Mouse (Mus musculus) embryonic facial prominence, embryonic 13.5 days (tissue): ENCODE measurements around the gene 1110017D15Rik. TPM values are rescaled to one million over a fixed set of nuclear protein-coding genes. Genes with fewer than 3 reads are reported as not detected.

ENCODE experiments used
- ATAC-seq: fragments of 200-750 bp; cut with Nextera tagmentation; 2 replicates; pipeline ENCODE4 v1.8.0; 2017; ENCODE audit warnings: low read depth; ENCODE audit not compliant: insufficient number of reproducible peaks, insufficient read depth, low FRiP score, low TSS enrichment
- H3K27ac ChIP-seq: fragments of 300-500 bp; sonication (generic); 2 replicates; pipeline ENCODE4 v1.5.1; 2015; ENCODE audit warnings: moderate library complexity, mild to moderate bottlenecking, inconsistent platforms
- H3K27me3 ChIP-seq: fragments of 300-500 bp; sonication (generic); 2 replicates; pipeline ENCODE4 v1.6.1; 2015; ENCODE audit warnings: mild to moderate bottlenecking, inconsistent platforms
- H3K36me3 ChIP-seq: fragments of 300-500 bp; sonication (generic); 2 replicates; pipeline ENCODE4 v1.6.1; 2015; ENCODE audit warnings: mild to moderate bottlenecking, inconsistent platforms
- H3K4me1 ChIP-seq: fragments of 300-500 bp; sonication (generic); 2 replicates; pipeline ENCODE4 v1.6.1; 2015; ENCODE audit warnings: inconsistent platforms
- H3K4me2 ChIP-seq: fragments of 300-500 bp; sonication (generic); 2 replicates; pipeline ENCODE4 v1.6.1; 2015; ENCODE audit warnings: moderate library complexity, mild to moderate bottlenecking, inconsistent platforms
- H3K4me3 ChIP-seq: fragments of 300-500 bp; sonication (generic); 2 replicates; pipeline ENCODE4 v1.5.1; 2015; ENCODE audit warnings: mild to moderate bottlenecking, inconsistent platforms
- H3K9ac ChIP-seq: fragments of 300-500 bp; sonication (generic); 2 replicates; pipeline ENCODE4 v1.6.1; 2015; ENCODE audit warnings: mild to moderate bottlenecking, inconsistent platforms
- H3K9me3 ChIP-seq: fragments of 300-500 bp; sonication (generic); 2 replicates; pipeline ENCODE4 v1.6.1; 2016; ENCODE audit warnings: inconsistent platforms
- WGBS: fragments of 180-500 bp; shearing (Covaris S2); methylation state at CpG from one replicate; pipeline ENCODE4 v1.1.7; 2015; ENCODE audit warnings: mixed read lengths; 5-methylcytosine and 5-hydroxymethylcytosine counted together
- polyA plus RNA-seq: library from polyadenylated mRNA; unstranded; fragments of >200 nt; fragmentation: Nextera tagmentation; extraction: Ambion mirVana; gene quantifications from 2 replicates; pipeline ENCODE4 v1.2.1, GENCODE M21; 2015

The 1110017D15Rik gene
- 3.2 and 5.7 TPM in 2 replicates for polyA plus RNA-seq

- ATAC-seq = no peak
- no peaks in the 10 kb centered on the region for H3K36me3 ChIP-seq
- no peaks in the 10 kb centered on the region for H3K9me3 ChIP-seq
- no peak within 1 kb of the TSS for H3K9ac ChIP-seq
- no peak within 1 kb of the TSS for H3K27ac ChIP-seq
- H3K4me3 ChIP-seq = no peak within 1 kb of the TSS
- peaks cover 17% of the 10 kb centered on the region for H3K4me1 ChIP-seq
- H3K4me2 ChIP-seq = no peak within 1 kb of the TSS
- H3K27me3 ChIP-seq = peaks cover 6% of the 10 kb centered on the region; the same call in 1 of the 2 replicates
- WGBS = 81% methylated on average over 2 of the region's 2 CpGs
Observed at GRCm38 (mm10) chr4:41517233-41517632, at the start of gene 1110017D15Rik. 1110017D15Rik (minus strand) TSS chr4:41517333.

DNA sequence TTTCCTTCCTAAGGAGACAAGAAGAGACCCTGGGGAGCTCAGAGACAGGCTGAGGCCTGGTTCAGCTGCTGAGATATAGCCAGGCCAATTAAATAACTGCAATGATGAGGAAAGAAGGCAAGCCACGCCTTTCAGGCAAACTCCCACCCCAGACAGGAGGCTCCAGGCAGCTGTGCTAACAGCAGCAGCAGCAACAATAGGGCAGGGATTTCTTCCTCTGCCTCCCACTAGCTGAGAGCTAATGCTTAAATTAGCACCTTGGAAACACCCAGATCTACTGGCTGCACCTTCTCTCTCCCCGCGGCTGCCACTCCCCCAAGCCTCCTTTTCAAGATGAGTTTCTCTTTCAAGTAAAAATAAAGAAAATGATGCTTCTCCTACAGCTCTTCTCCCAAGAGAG lies 49.0 kb upstream of the 1110017D15Rik start:
- peaks cover 23% of the 10 kb centered on the region for H3K4me1 ChIP-seq
- no peak overlapping the region for H3K4me3 ChIP-seq
- no peak for ATAC-seq
- H3K36me3 ChIP-seq = no peaks in the 10 kb centered on the region
- no peaks in the 10 kb centered on the region for H3K9me3 ChIP-seq
- no peak overlapping the region for H3K4me2 ChIP-seq
- peaks cover 32% of the 10 kb centered on the region for H3K27me3 ChIP-seq
- no peak overlapping the region for H3K27ac ChIP-seq
- H3K9ac ChIP-seq = no peak overlapping the region
- 10% methylated on average over 3 of the region's 3 CpGs for WGBS

GRCm38 (mm10) chr4:41563297-41563696 lies 46.2 kb upstream of the 1110017D15Rik start:
- no peak overlapping the region for H3K4me2 ChIP-seq
- no peak for ATAC-seq
- no peak overlapping the region for H3K4me3 ChIP-seq
- H3K9me3 ChIP-seq = no peaks in the 10 kb centered on the region
- H3K9ac ChIP-seq = no peak overlapping the region
- H3K4me1 ChIP-seq = peaks cover 14% of the 10 kb centered on the region
- WGBS = 85% methylated on average over 5 of the region's 5 CpGs
- H3K36me3 ChIP-seq = no peaks in the 10 kb centered on the region
- H3K27me3 ChIP-seq = peaks cover 20% of the 10 kb centered on the region
- H3K27ac ChIP-seq = no peak overlapping the region

DNA sequence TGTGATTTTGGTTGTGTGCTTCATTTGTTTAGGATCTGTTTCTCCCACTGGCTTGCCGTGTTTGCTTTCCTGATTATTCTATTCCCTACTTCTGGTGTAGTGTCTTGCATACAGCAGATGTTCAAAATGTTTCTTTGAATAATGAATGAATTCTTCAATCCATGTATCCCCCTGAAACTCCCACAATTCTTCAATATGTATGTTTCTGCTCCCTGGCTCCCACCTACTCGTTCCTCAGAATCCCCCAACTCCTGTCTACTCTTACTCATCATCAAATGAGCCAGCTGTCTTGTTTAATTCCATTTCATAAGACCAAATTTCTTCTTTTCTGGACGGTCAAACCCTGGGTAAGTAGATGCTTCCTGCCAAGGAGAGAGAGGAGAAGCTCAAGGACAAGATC lies 40.0 kb upstream of the 1110017D15Rik start:
- H3K27ac ChIP-seq = no peak overlapping the region
- peaks cover 34% of the 10 kb centered on the region for H3K4me1 ChIP-seq
- no peaks in the 10 kb centered on the region for H3K9me3 ChIP-seq
- no peak for ATAC-seq
- H3K9ac ChIP-seq = no peak overlapping the region
- peaks cover 7% of the 10 kb centered on the region for H3K27me3 ChIP-seq
- H3K36me3 ChIP-seq = no peaks in the 10 kb centered on the region
- WGBS = 72% methylated on average over 3 of the region's 3 CpGs
- H3K4me3 ChIP-seq = no peak overlapping the region
- H3K4me2 ChIP-seq = no peak overlapping the region

DNA sequence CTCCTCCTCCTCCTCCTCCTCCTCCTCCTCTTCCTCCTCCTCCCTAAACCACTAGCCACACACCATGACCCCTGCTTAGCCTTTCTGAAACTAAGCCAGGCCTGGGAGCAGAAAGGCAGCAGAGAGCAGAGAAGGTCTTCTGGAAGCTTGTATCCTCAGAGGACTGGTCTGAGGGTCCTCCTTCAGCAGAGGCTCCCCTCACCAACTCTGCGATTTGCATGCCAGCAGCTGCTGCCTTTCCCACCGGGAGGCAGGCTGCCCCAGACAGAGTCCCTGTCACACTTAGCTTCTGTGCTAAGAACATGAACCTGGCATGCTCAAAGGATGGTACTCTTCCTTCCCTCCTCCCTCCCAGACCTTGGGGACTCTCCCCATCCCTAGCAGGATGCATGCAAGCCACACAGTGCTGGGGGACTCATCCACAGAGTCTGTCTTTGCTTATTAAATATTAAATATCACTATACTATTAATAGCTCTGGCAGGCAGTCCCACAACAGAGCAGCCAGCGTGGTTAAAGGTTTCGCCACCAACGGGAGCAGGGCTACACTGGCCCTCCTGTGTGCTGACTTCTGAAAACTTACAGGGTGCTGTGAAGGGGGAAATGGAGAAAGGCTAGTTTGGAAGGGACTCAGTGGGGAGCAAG lies 39.3 kb upstream of the 1110017D15Rik start:
- Histone ChIP-seq H3K4me2 (no peak overlapping the region), H3K9me3 (no peaks in the 10 kb centered on the region), H3K27me3 (peaks cover 7% of the 10 kb centered on the region), H3K9ac (0 out of 2 replicates have a peak overlapping the region, but pooled peaks have one; percentile 27), H3K36me3 (no peaks in the 10 kb centered on the region), H3K27ac (no peak overlapping the region), H3K4me1 (peaks cover 34% of the 10 kb centered on the region), H3K4me3 (no peak overlapping the region)
- WGBS = 48% methylated on average over 5 of the region's 5 CpGs
- no peak for ATAC-seq

GRCm38 (mm10) chr4:41554994-41555663 lies 38.0 kb upstream of the 1110017D15Rik start:
- Histone ChIP-seq H3K27me3 (peaks cover 7% of the 10 kb centered on the region), H3K4me3 (no peak overlapping the region), H3K4me2 (no peak overlapping the region), H3K36me3 (no peaks in the 10 kb centered on the region), H3K4me1 (peaks cover 34% of the 10 kb centered on the region), H3K9ac (0 out of 2 replicates have a peak overlapping the region, but pooled peaks have one; percentile 27), H3K9me3 (no peaks in the 10 kb centered on the region), H3K27ac (no peak overlapping the region)
- ATAC-seq = no peak
- 66% methylated on average over 14 of the region's 14 CpGs for WGBS

- H3K27me3 ChIP-seq = peaks cover 6% of the 10 kb centered on the region
- no peak for ATAC-seq
- H3K9ac ChIP-seq = no peak overlapping the region
- H3K4me3 ChIP-seq = no peak overlapping the region
- H3K9me3 ChIP-seq = no peaks in the 10 kb centered on the region
- no peaks in the 10 kb centered on the region for H3K36me3 ChIP-seq
- H3K27ac ChIP-seq = no peak overlapping the region
- H3K4me2 ChIP-seq = no peak overlapping the region
- 47% methylated on average over 11 of the region's 11 CpGs for WGBS
- H3K4me1 ChIP-seq = peaks cover 34% of the 10 kb centered on the region
Observed at GRCm38 (mm10) chr4:41553116-41553515, 36.0 kb upstream of the 1110017D15Rik start.

GRCm38 (mm10) chr4:41552529-41552928 lies 35.4 kb upstream of the 1110017D15Rik start:
- Histone ChIP-seq H3K4me1 (peaks cover 34% of the 10 kb centered on the region), H3K9ac (no peak overlapping the region), H3K9me3 (no peaks in the 10 kb centered on the region), H3K4me2 (no peak overlapping the region), H3K27me3 (peaks cover 5% of the 10 kb centered on the region), H3K36me3 (no peaks in the 10 kb centered on the region), H3K27ac (no peak overlapping the region), H3K4me3 (no peak overlapping the region)
- no peak for ATAC-seq
- WGBS = 16% methylated on average over 6 of the region's 6 CpGs

- Histone ChIP-seq H3K4me2 (no peak overlapping the region), H3K36me3 (no peaks in the 10 kb centered on the region), H3K9me3 (no peaks in the 10 kb centered on the region), H3K9ac (no peak overlapping the region), H3K27me3 (peaks cover 2% of the 10 kb centered on the region; the same call in 1 of the 2 replicates), H3K27ac (no peak overlapping the region), H3K4me1 (peaks cover 17% of the 10 kb centered on the region), H3K4me3 (no peak overlapping the region)
- ATAC-seq = no peak
- WGBS = 76% methylated on average over 1 of the region's 1 CpGs
Observed at GRCm38 (mm10) chr4:41547086-41547485, 30.0 kb upstream of the 1110017D15Rik start.

DNA sequence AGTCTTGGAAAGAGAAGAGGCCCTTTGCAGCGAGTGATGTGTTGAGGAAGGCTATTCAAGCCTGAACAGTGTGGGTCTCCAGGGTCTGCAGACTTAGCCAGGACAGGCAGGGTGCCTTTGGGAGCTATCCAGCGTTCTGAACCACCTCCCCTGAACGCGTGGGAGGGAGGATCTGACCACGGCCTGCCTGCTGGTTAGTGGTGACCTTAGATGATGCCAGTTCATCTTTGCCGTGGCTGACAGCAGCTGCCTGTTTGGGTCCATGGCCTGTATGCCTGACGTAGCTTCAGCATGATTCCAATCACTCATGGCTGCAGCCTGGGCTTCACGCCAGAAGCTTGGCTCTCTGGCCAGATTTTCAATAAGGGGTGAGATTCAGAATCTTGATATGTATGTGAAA lies 28.9 kb upstream of the 1110017D15Rik start:
- peaks cover 2% of the 10 kb centered on the region; the same call in 1 of the 2 replicates for H3K27me3 ChIP-seq
- H3K4me3 ChIP-seq = no peak overlapping the region
- 17% methylated on average over 8 of the region's 8 CpGs for WGBS
- no peaks in the 10 kb centered on the region for H3K36me3 ChIP-seq
- no peak overlapping the region for H3K4me2 ChIP-seq
- no peak for ATAC-seq
- no peaks in the 10 kb centered on the region for H3K9me3 ChIP-seq
- no peak overlapping the region for H3K27ac ChIP-seq
- peaks cover 21% of the 10 kb centered on the region for H3K4me1 ChIP-seq
- no peak overlapping the region for H3K9ac ChIP-seq

DNA sequence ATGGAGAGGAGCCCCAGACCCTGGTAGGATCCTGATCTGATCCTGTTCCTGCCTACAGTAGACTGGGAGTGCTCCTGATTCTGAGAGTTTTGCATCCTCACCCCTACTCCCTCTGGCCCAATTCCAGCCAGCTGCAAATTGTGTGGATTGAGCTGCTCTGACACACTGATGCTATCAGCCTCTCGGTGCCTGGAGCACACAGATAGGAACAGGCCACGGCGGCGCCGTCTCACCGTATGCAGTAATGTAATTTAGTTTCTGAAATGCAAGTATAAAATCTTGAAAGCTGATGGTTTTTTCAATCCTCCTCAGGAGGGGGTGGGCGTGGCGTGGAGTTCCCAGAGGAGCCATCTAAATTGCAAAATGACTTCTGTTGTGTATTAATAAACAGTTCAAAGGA lies 25.0 kb upstream of the 1110017D15Rik start:
- 41% methylated on average over 8 of the region's 8 CpGs for WGBS
- Histone ChIP-seq H3K9me3 (no peaks in the 10 kb centered on the region), H3K9ac (no peak overlapping the region)

DNA sequence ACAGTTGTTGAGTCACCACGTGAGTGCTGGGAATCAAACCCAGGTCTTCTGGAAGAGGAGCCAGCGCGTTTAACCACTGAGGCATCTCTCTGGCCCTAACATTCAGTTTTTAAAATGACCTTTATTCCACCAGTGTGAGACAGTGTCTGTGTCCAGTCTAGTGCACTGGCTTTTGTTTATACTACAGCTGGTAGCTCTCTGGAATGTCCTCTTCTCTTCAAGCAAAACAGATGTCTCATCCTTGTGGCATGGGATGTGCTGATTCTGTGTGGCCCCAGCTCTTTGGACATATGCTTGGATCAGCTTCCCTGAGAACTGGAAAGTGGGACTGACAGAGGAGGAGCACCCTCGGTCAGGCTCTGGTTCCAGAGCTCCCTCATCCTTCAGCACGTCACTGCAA lies 17.7 kb upstream of the 1110017D15Rik start:
- H3K4me2 ChIP-seq = no peak overlapping the region
- H3K4me1 ChIP-seq = peaks cover 2% of the 10 kb centered on the region; the same call in 1 of the 2 replicates
- H3K9ac ChIP-seq = no peak overlapping the region
- no peak overlapping the region for H3K27ac ChIP-seq
- H3K36me3 ChIP-seq = no peaks in the 10 kb centered on the region
- ATAC-seq = no peak
- H3K27me3 ChIP-seq = 0 out of 2 replicates have a peak, but pooled peaks cover 3% of the 10 kb centered on the region
- no peaks in the 10 kb centered on the region for H3K9me3 ChIP-seq
- no peak overlapping the region for H3K4me3 ChIP-seq
- 79% methylated on average over 5 of the region's 5 CpGs for WGBS

More for the DNA sequence above, 25.0 kb upstream of the 1110017D15Rik start:
- H3K27me3 ChIP-seq = no peaks in the 10 kb centered on the region
- H3K4me1 ChIP-seq = peaks cover 33% of the 10 kb centered on the region
- no peak overlapping the region for H3K4me2 ChIP-seq
- no peak for ATAC-seq
- H3K36me3 ChIP-seq = no peaks in the 10 kb centered on the region
- H3K27ac ChIP-seq = peak overlapping the region; percentile 56; the same call in 1 of the 2 replicates
- no peak overlapping the region for H3K4me3 ChIP-seq
